Mouse (Mus musculus) midbrain, embryonic 12.5 days (tissue): ENCODE data around the gene Hyal1. TPM values are rescaled to one million over a fixed set of nuclear protein-coding genes. Genes with fewer than 3 reads are reported as not detected.

Experiments
- ATAC-seq: fragments of 200-750 bp; cut with Nextera tagmentation; 2 replicates; pipeline ENCODE4 v1.8.0; 2017; ENCODE audit warnings: low read depth, moderate TSS enrichment, moderate library complexity; ENCODE audit not compliant: low FRiP score
- H3K27ac ChIP-seq: fragments of 300-500 bp; sonication (generic); replicated peaks from 2 replicates; pipeline ENCODE4 v1.5.1; 2016; ENCODE audit warnings: mild to moderate bottlenecking
- H3K27me3 ChIP-seq: fragments of 300-500 bp; sonication (generic); 2 replicates; pipeline ENCODE4 v1.6.1; 2016; ENCODE audit warnings: mild to moderate bottlenecking
- H3K36me3 ChIP-seq: fragments of 300-500 bp; sonication (generic); 2 replicates; pipeline ENCODE4 v1.6.1; 2016
- H3K4me1 ChIP-seq: fragments of 300-500 bp; sonication (generic); 2 replicates; pipeline ENCODE4 v1.6.1; 2016
- H3K4me2 ChIP-seq: fragments of 300-500 bp; sonication (generic); replicated peaks from 2 replicates; pipeline ENCODE4 v1.6.1; 2016; ENCODE audit warnings: mild to moderate bottlenecking, moderate library complexity
- H3K4me3 ChIP-seq: fragments of 300-500 bp; sonication (generic); 2 replicates; pipeline ENCODE4 v1.5.1; 2016; ENCODE audit warnings: mild to moderate bottlenecking
- H3K9ac ChIP-seq: fragments of 300-500 bp; sonication (generic); replicated peaks from 2 replicates; pipeline ENCODE4 v1.6.1; 2016; ENCODE audit warnings: mild to moderate bottlenecking, moderate library complexity
- H3K9me3 ChIP-seq: fragments of 300-500 bp; sonication (generic); 2 replicates; pipeline ENCODE4 v1.6.1; 2016; ENCODE audit warnings: mild to moderate bottlenecking
- WGBS: fragments of 180-500 bp; shearing (Covaris S2); methylation state at CpG from one replicate; pipeline ENCODE4 v1.1.7; 2016; 5-methylcytosine and 5-hydroxymethylcytosine counted together
- polyA plus RNA-seq: library from polyadenylated mRNA; unstranded; fragments of >200 nt; fragmentation: Nextera tagmentation; extraction: Ambion mirVana; gene quantifications from 2 replicates; pipeline ENCODE4 v1.2.1, GENCODE M21; 2016

The Hyal1 gene
- polyA plus RNA-seq, 1 experiment from 2014 or later, result 9.0 TPM

- peaks cover 40% of the 10 kb centered on the region for H3K4me1 ChIP-seq
- H3K9me3 ChIP-seq, result no peaks in the 10 kb centered on the region
- no peak overlapping the region for H3K27ac ChIP-seq
- H3K4me2 ChIP-seq, result no peak overlapping the region
- H3K9ac ChIP-seq, result no peak overlapping the region; the same call in 1 of the 2 replicates
- no peak overlapping the region for H3K4me3 ChIP-seq
- no peak for ATAC-seq
- H3K27me3 ChIP-seq, result peaks cover 10% of the 10 kb centered on the region
- H3K36me3 ChIP-seq, result peaks cover 42% of the 10 kb centered on the region
- WGBS, result 91% methylated on average over 11 of the region's 11 CpGs
These were observed 33.4 kb upstream of the Hyal1 start for GRCm38 (mm10) chr9:107543299-107543698.

GRCm38 (mm10) chr9:107544196-107544700 lies 32.5 kb upstream of the Hyal1 start:
- Histone ChIP-seq H3K9me3 (no peaks in the 10 kb centered on the region), H3K4me1 (peaks cover 40% of the 10 kb centered on the region), H3K36me3 (peaks cover 33% of the 10 kb centered on the region), H3K4me2 (no peak overlapping the region), H3K27ac (no peak overlapping the region), H3K27me3 (peaks cover 20% of the 10 kb centered on the region), H3K9ac (no peak overlapping the region), H3K4me3 (no peak overlapping the region)
- 95% methylated on average over 17 of the region's 17 CpGs for WGBS
- ATAC-seq, result no peak

GRCm38 (mm10) chr9:107544729-107545128 lies 32.0 kb upstream of the Hyal1 start:
- H3K27ac ChIP-seq, result no peak overlapping the region
- no peaks in the 10 kb centered on the region for H3K9me3 ChIP-seq
- H3K4me3 ChIP-seq, result no peak overlapping the region
- peaks cover 40% of the 10 kb centered on the region for H3K4me1 ChIP-seq
- H3K4me2 ChIP-seq, result no peak overlapping the region
- H3K36me3 ChIP-seq, result peaks cover 28% of the 10 kb centered on the region
- no peak for ATAC-seq
- no peak overlapping the region for H3K9ac ChIP-seq
- H3K27me3 ChIP-seq, result peaks cover 25% of the 10 kb centered on the region
- 95% methylated on average over 12 of the region's 12 CpGs for WGBS

GRCm38 (mm10) chr9:107545199-107545598 lies 31.5 kb upstream of the Hyal1 start:
- Histone ChIP-seq H3K9ac (no peak overlapping the region), H3K9me3 (no peaks in the 10 kb centered on the region), H3K4me3 (no peak overlapping the region), H3K4me1 (peaks cover 40% of the 10 kb centered on the region), H3K4me2 (no peak overlapping the region), H3K27me3 (peaks cover 29% of the 10 kb centered on the region), H3K36me3 (peaks cover 23% of the 10 kb centered on the region), H3K27ac (no peak overlapping the region)
- ATAC-seq, result no peak
- WGBS, result 88% methylated on average over 10 of the region's 10 CpGs

- ATAC-seq, result no peak
- Histone ChIP-seq H3K9ac (no peak overlapping the region), H3K9me3 (no peaks in the 10 kb centered on the region), H3K4me3 (no peak overlapping the region), H3K27me3 (peaks cover 33% of the 10 kb centered on the region), H3K27ac (no peak overlapping the region), H3K4me1 (peaks cover 39% of the 10 kb centered on the region), H3K36me3 (peaks cover 22% of the 10 kb centered on the region), H3K4me2 (no peak overlapping the region)
- WGBS, result 12% methylated on average over 3 of the region's 3 CpGs
These were observed 31.1 kb upstream of the Hyal1 start for GRCm38 (mm10) chr9:107545602-107546001.

GRCm38 (mm10) chr9:107547026-107547425 lies 29.7 kb upstream of the Hyal1 start, which contains the start of gene Zmynd10:
Gene Zmynd10 (plus strand): TSS chr9:107547298.
- peak within 1 kb of the TSS; percentile 22; the same call in 1 of the 2 replicates for H3K4me3 ChIP-seq
- peaks cover 22% of the 10 kb centered on the region for H3K36me3 ChIP-seq
- peak within 1 kb of the TSS; percentile 35; the same call in 1 of the 2 replicates for H3K27ac ChIP-seq
- WGBS, result 3% methylated on average over 20 of the region's 20 CpGs
- no peaks in the 10 kb centered on the region for H3K9me3 ChIP-seq
- peak within 1 kb of the TSS; percentile 47 for H3K4me2 ChIP-seq
- peaks cover 48% of the 10 kb centered on the region for H3K27me3 ChIP-seq
- H3K9ac ChIP-seq, result peak within 1 kb of the TSS; percentile 41; the same call in 1 of the 2 replicates
- H3K4me1 ChIP-seq, result peaks cover 44% of the 10 kb centered on the region
- ATAC-seq, result peak; percentile 70

- H3K27ac ChIP-seq, result no peak overlapping the region
- peaks cover 22% of the 10 kb centered on the region for H3K36me3 ChIP-seq
- no peak overlapping the region for H3K4me2 ChIP-seq
- H3K27me3 ChIP-seq, result peaks cover 57% of the 10 kb centered on the region
- 82% methylated on average over 5 of the region's 5 CpGs for WGBS
- no peak overlapping the region for H3K9ac ChIP-seq
- no peaks in the 10 kb centered on the region for H3K9me3 ChIP-seq
- H3K4me3 ChIP-seq, result no peak overlapping the region
- H3K4me1 ChIP-seq, result peaks cover 44% of the 10 kb centered on the region
- no peak for ATAC-seq
These were observed 28.8 kb upstream of the Hyal1 start for GRCm38 (mm10) chr9:107547957-107548356.

GRCm38 (mm10) chr9:107548820-107549219 lies 27.9 kb upstream of the Hyal1 start:
- WGBS, result 93% methylated on average over 10 of the region's 10 CpGs
- peaks cover 50% of the 10 kb centered on the region for H3K4me1 ChIP-seq
- H3K9ac ChIP-seq, result no peak overlapping the region
- peaks cover 16% of the 10 kb centered on the region for H3K36me3 ChIP-seq
- no peak overlapping the region for H3K27ac ChIP-seq
- no peak for ATAC-seq
- H3K27me3 ChIP-seq, result peaks cover 64% of the 10 kb centered on the region
- no peaks in the 10 kb centered on the region for H3K9me3 ChIP-seq
- no peak overlapping the region for H3K4me3 ChIP-seq
- no peak overlapping the region for H3K4me2 ChIP-seq

GRCm38 (mm10) chr9:107549297-107550074 lies 27.2 kb upstream of the Hyal1 start:
- WGBS, result 87% methylated on average over 20 of the region's 20 CpGs
- no peak overlapping the region for H3K4me3 ChIP-seq
- H3K4me2 ChIP-seq, result no peak overlapping the region
- H3K36me3 ChIP-seq, result peaks cover 9% of the 10 kb centered on the region
- peaks cover 51% of the 10 kb centered on the region for H3K4me1 ChIP-seq
- peaks cover 64% of the 10 kb centered on the region for H3K27me3 ChIP-seq
- no peak overlapping the region for H3K9ac ChIP-seq
- H3K9me3 ChIP-seq, result no peaks in the 10 kb centered on the region
- H3K27ac ChIP-seq, result no peak overlapping the region
- ATAC-seq, result no peak

- Histone ChIP-seq H3K4me3 (peak overlapping the region; percentile 36), H3K9ac (0 out of 2 replicates have a peak overlapping the region, but pooled peaks have one; percentile 54), H3K27ac (no peak overlapping the region), H3K27me3 (peaks cover 64% of the 10 kb centered on the region), H3K4me2 (peak overlapping the region; percentile 58), H3K9me3 (no peaks in the 10 kb centered on the region), H3K36me3 (no peaks in the 10 kb centered on the region), H3K4me1 (peaks cover 57% of the 10 kb centered on the region)
- no peak for ATAC-seq
- 25% methylated on average over 23 of the region's 23 CpGs for WGBS
These were observed 26.1 kb upstream of the Hyal1 start for GRCm38 (mm10) chr9:107550491-107551116.

GRCm38 (mm10) chr9:107551117-107551889 lies 25.4 kb upstream of the Hyal1 start, which contains the start of gene Rassf1:
Gene Rassf1 (plus strand): TSS chr9:107551555.
- peaks cover 60% of the 10 kb centered on the region for H3K4me1 ChIP-seq
- no peak for ATAC-seq

More at GRCm38 (mm10) chr9:107551117-107551889, 25.4 kb upstream of the Hyal1 start, which contains the start of gene Rassf1:
- under 1% methylated on average over 63 of the region's 63 CpGs for WGBS
- no peaks in the 10 kb centered on the region for H3K9me3 ChIP-seq
- peak within 1 kb of the TSS; percentile 54 for H3K9ac ChIP-seq
- H3K36me3 ChIP-seq, result no peaks in the 10 kb centered on the region
- peak within 1 kb of the TSS; percentile 58 for H3K4me2 ChIP-seq
- no peak within 1 kb of the TSS for H3K27ac ChIP-seq
- peaks cover 64% of the 10 kb centered on the region for H3K27me3 ChIP-seq
- peak within 1 kb of the TSS; percentile 36 for H3K4me3 ChIP-seq
